Mouse (Mus musculus): ENCODE data around the gene Timm22.

- TF ChIP-seq CTCF (IDR thresholded peaks at IDR 0.05; ENCODE audit: low read depth, low read length) = no peak
- TF ChIP-seq GATA1 (IDR thresholded peaks at IDR 0.05; ENCODE audit: borderline replicate concordance, low read length) = no peak
- TF ChIP-seq TAL1 (conservative IDR thresholded peaks at IDR 0.05; ENCODE audit: low read depth, low read length) = no peak
- TF ChIP-seq POLR2AphosphoS5 (IDR thresholded peaks at IDR 0.05; ENCODE audit: insufficient replicate concordance, low read depth, low read length) = no peak
Observed at GRCm38 (mm10) chr11:76418423-76418822, 11.7 kb downstream of the Timm22 start.

Measured in G1E (cell line).